32 mouse cellular contexts compared by ENCODE assay signal in the genomic region with DNA sequence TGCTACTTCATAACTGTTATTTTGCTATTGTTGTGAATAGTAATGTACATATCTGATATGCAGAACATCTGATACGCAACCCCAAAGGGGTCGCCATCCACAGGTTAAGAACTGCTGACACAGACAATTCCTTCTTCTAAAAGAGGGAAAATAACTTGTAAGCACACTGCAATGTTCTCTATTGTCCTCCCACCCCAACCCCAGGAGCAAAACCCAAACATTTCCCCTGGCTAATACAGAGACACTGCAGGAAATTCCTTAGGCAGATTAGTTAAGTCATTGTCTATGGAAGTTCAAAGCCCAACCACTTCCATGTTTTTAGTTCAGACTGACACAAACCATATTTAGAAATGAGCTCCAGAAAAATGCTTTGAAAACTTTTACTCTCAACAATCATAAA. TPM values are rescaled to one million over a fixed set of nuclear protein-coding genes. Genes with fewer than 3 reads are reported as not detected.
DNase-seq lines count a peak whose midpoint lies in the region; ATAC-seq and TF ChIP-seq lines count a peak whose summit lies in the region.
"Had no signal": no experiment of that assay in that cellular context is flagged by ENCODE, and none has a peak within 500 bp of the region (broad histone marks: within the 10 kb centered on the region; RNA-seq: fewer than 3 reads in every experiment).

No protein-coding gene starts in this region.

- H3K27ac ChIP-seq in heart, embryonic 13.5 days (replicated peaks) = peak overlapping the region; percentile 65; the same call in 1 of the 2 replicates
- H3K27ac ChIP-seq in kidney, embryonic 16.5 days (ENCODE audit: low read length) = peak overlapping the region; percentile 16; the same call in 1 of the 2 replicates
- H3K27ac ChIP-seq in kidney, embryonic 14.5 days (ENCODE audit: low read depth, low read length) = no peak overlapping the region
- H3K27ac ChIP-seq in lung, postnatal 0 days (ENCODE audit: low read length) = 0 out of 2 replicates have a peak overlapping the region, but pooled peaks have one; percentile 62
- H3K27ac ChIP-seq: embryonic facial prominence, embryonic 13.5 days; forebrain, embryonic 12.5 days; limb, embryonic 12.5 days; neural tube, embryonic 12.5 days had no signal

- WGBS in heart, embryonic 13.5 days = 82% methylated on average over 2 of the region's 2 CpGs
- WGBS in kidney, embryonic 16.5 days = 87% methylated on average over 2 of the region's 2 CpGs
- 86% methylated on average over 2 of the region's 2 CpGs for WGBS in kidney, embryonic 14.5 days
- WGBS in lung, postnatal 0 days = 73% methylated on average over 2 of the region's 2 CpGs

- peaks cover 26% of the 10 kb centered on the region for H3K36me3 ChIP-seq in heart, embryonic 13.5 days
- H3K36me3 ChIP-seq in kidney, embryonic 16.5 days (ENCODE audit: insufficient read depth, low read length) = peaks cover 5% of the 10 kb centered on the region; the same call in 1 of the 2 replicates
- peaks cover 7% of the 10 kb centered on the region; the same call in 1 of the 2 replicates for H3K36me3 ChIP-seq in kidney, embryonic 14.5 days (ENCODE audit: control insufficient read depth, insufficient read depth, low read length)
- no peaks in the 10 kb centered on the region for H3K36me3 ChIP-seq in lung, postnatal 0 days (ENCODE audit: insufficient read depth, low read length)
- H3K36me3 ChIP-seq: forebrain, embryonic 12.5 days; neural tube, embryonic 12.5 days had no signal

- H3K4me1 ChIP-seq in heart, embryonic 13.5 days = peaks cover 49% of the 10 kb centered on the region
- peaks cover 10% of the 10 kb centered on the region; the same call in 1 of the 2 replicates for H3K4me1 ChIP-seq in kidney, embryonic 16.5 days (ENCODE audit: insufficient read depth, low read length)
- H3K4me1 ChIP-seq in kidney, embryonic 14.5 days (ENCODE audit: control insufficient read depth, insufficient read depth, low read length) = 0 out of 2 replicates have a peak, but pooled peaks cover 10% of the 10 kb centered on the region
- H3K4me1 ChIP-seq in lung, postnatal 0 days (ENCODE audit: insufficient read depth, low read depth, low read length) = peaks cover 19% of the 10 kb centered on the region; the same call in 1 of the 2 replicates
- H3K4me1 ChIP-seq: forebrain, embryonic 12.5 days; hindbrain, embryonic 13.5 days; limb, embryonic 12.5 days; neural tube, embryonic 12.5 days had no signal

- no peak for ATAC-seq in heart, embryonic 13.5 days (ENCODE audit: extremely low read depth, insufficient number of reproducible peaks, low FRiP score, low TSS enrichment)
- ATAC-seq in kidney, embryonic 16.5 days (ENCODE audit: low FRiP score, low TSS enrichment) = no peak
- ATAC-seq in kidney, embryonic 14.5 days (ENCODE audit: low FRiP score, low TSS enrichment) = no peak
- ATAC-seq in lung, postnatal 0 days = no peak
- ATAC-seq: CD4-positive, CD25-positive, alpha-beta regulatory T cell, adult 4 months; forebrain, postnatal 0 days; intestine, postnatal 0 days; midbrain, embryonic 16.5 days had no signal

- DNase-seq in heart, adult 11 months = no peak
- no peak for DNase-seq in lung, postnatal 0 days (ENCODE audit: low spot score)
- no peak for DNase-seq in lung, postnatal 14 days
- no peak for DNase-seq in neural tube, embryonic 10.5 days (ENCODE audit: extremely low spot score, low spot score)
- DNase-seq: adrenal gland, postnatal 10 days; cerebellum, adult 8-10 months; cerebellum, postnatal 25 days; forebrain, postnatal 0 days; gastrocnemius, postnatal 10 days; heart, postnatal 4 days; kidney, adult 9 months; lung, postnatal 36 days; right cerebral cortex, adult 18-20 months; spleen, adult 18-20 months; thymus, postnatal 14 days had no signal

- no peaks in the 10 kb centered on the region for H3K27me3 ChIP-seq in heart, embryonic 13.5 days (replicated peaks)
- no peaks in the 10 kb centered on the region for H3K27me3 ChIP-seq in kidney, embryonic 16.5 days (ENCODE audit: insufficient read depth, low read length)
- H3K27me3 ChIP-seq in kidney, embryonic 14.5 days (ENCODE audit: control insufficient read depth, insufficient read depth, low read length) = no peaks in the 10 kb centered on the region
- no peaks in the 10 kb centered on the region for H3K27me3 ChIP-seq in lung, postnatal 0 days (replicated peaks; ENCODE audit: insufficient read depth, low read length)
- H3K27me3 ChIP-seq: embryonic facial prominence, embryonic 13.5 days; forebrain, embryonic 12.5 days; hindbrain, embryonic 13.5 days; limb, embryonic 12.5 days; neural tube, embryonic 12.5 days had no signal

- no peaks in the 10 kb centered on the region for H3K9me3 ChIP-seq in heart, embryonic 13.5 days
- H3K9me3 ChIP-seq in kidney, embryonic 16.5 days (ENCODE audit: low read length) = no peaks in the 10 kb centered on the region
- H3K9me3 ChIP-seq in kidney, embryonic 14.5 days (ENCODE audit: control insufficient read depth, low read length) = no peaks in the 10 kb centered on the region
- H3K9me3 ChIP-seq in lung, postnatal 0 days (ENCODE audit: low read length) = no peaks in the 10 kb centered on the region
- H3K9me3 ChIP-seq: embryonic facial prominence, embryonic 13.5 days; forebrain, embryonic 12.5 days; hindbrain, embryonic 13.5 days; neural tube, embryonic 12.5 days had no signal

- no peak overlapping the region for H3K4me3 ChIP-seq in heart, embryonic 13.5 days
- H3K4me3 ChIP-seq in kidney, embryonic 16.5 days (ENCODE audit: low read length) = no peak overlapping the region
- no peak overlapping the region for H3K4me3 ChIP-seq in kidney, embryonic 14.5 days (ENCODE audit: low read length)
- H3K4me3 ChIP-seq in lung, postnatal 0 days (ENCODE audit: low read depth, low read length) = no peak overlapping the region
- H3K4me3 ChIP-seq: embryonic facial prominence, embryonic 13.5 days; forebrain, embryonic 12.5 days; hindbrain, embryonic 13.5 days; left cerebral cortex, adult 2 months; limb, embryonic 12.5 days; neural tube, embryonic 12.5 days had no signal

- no peak for TF ChIP-seq CTCF in lung, postnatal 0 days (IDR thresholded peaks at IDR 0.05)

- H3K4me2 ChIP-seq in heart, embryonic 13.5 days = no peak overlapping the region
- H3K4me2 ChIP-seq in kidney, embryonic 16.5 days (replicated peaks; ENCODE audit: low read depth, low read length) = no peak overlapping the region
- H3K4me2 ChIP-seq in kidney, embryonic 14.5 days (replicated peaks; ENCODE audit: low read depth, low read length) = no peak overlapping the region
- no peak overlapping the region for H3K4me2 ChIP-seq in lung, postnatal 0 days (replicated peaks; ENCODE audit: low read depth, low read length)
- H3K4me2 ChIP-seq: embryonic facial prominence, embryonic 13.5 days; forebrain, embryonic 12.5 days; heart, embryonic 11.5 days; hindbrain, embryonic 13.5 days; limb, embryonic 12.5 days; liver, embryonic 11.5 days; midbrain, embryonic 11.5 days; neural tube, embryonic 12.5 days had no signal

- H3K9ac ChIP-seq in heart, embryonic 13.5 days = no peak overlapping the region
- H3K9ac ChIP-seq in kidney, embryonic 16.5 days (replicated peaks; ENCODE audit: low read length) = no peak overlapping the region
- H3K9ac ChIP-seq in kidney, embryonic 14.5 days (ENCODE audit: low read depth, low read length) = no peak overlapping the region
- H3K9ac ChIP-seq in lung, postnatal 0 days (replicated peaks; ENCODE audit: low read depth) = no peak overlapping the region
- H3K9ac ChIP-seq: embryonic facial prominence, embryonic 13.5 days; forebrain, embryonic 12.5 days; forebrain, postnatal 0 days; hindbrain, embryonic 13.5 days; limb, embryonic 12.5 days; neural tube, embryonic 12.5 days had no signal

- TF ChIP-seq EP300 in lung, postnatal 0 days (IDR thresholded peaks at IDR 0.05) = 0 out of 2 replicates have a peak, but pooled peaks have one; percentile 36

RNA-seq across cellular contexts. Expression of a gene that starts 14.5 kb away (rescaled TPM):
- 28.4 and 28.7 TPM in 2 replicates for polyA plus RNA-seq in heart, embryonic 13.5 days (2015; fragmentation: Nextera tagmentation; extraction: Ambion mirVana)
- 32.3 and 44.1 TPM in 2 replicates for polyA plus RNA-seq in kidney, embryonic 16.5 days (2015; fragmentation: Nextera tagmentation; extraction: Ambion mirVana)
- 45.5 and 45.7 TPM in 2 replicates for polyA plus RNA-seq in kidney, embryonic 14.5 days (2014; fragmentation: Nextera tagmentation; extraction: Ambion mirVana)
- polyA plus RNA-seq in lung, postnatal 0 days (2015; fragmentation: Nextera tagmentation; extraction: Ambion mirVana) = 54.6 and 57.3 TPM in 2 replicates

RNA-seq across cellular contexts. Expression of a gene that starts 48.0 kb away (rescaled TPM):
- 0.37 TPM in 1 of 2 replicates, not detected in the other for polyA plus RNA-seq in heart, embryonic 13.5 days (2015; fragmentation: Nextera tagmentation; extraction: Ambion mirVana)
- polyA plus RNA-seq in kidney, embryonic 16.5 days (2015; fragmentation: Nextera tagmentation; extraction: Ambion mirVana) = 0.45 and 0.51 TPM in 2 replicates
- polyA plus RNA-seq in kidney, embryonic 14.5 days (2014; fragmentation: Nextera tagmentation; extraction: Ambion mirVana) = 0.69 TPM in 1 of 2 replicates, not detected in the other
- not detected in 2 replicates for polyA plus RNA-seq in lung, postnatal 0 days (2015; fragmentation: Nextera tagmentation; extraction: Ambion mirVana)
- polyA plus RNA-seq: embryonic facial prominence, embryonic 13.5 days; forebrain, embryonic 12.5 days; forebrain, postnatal 0 days; hindbrain, embryonic 13.5 days; intestine, postnatal 0 days; liver, embryonic 11.5 days; midbrain, embryonic 11.5 days; midbrain, embryonic 16.5 days; neural tube, embryonic 12.5 days; stomach, embryonic 16.5 days; urinary bladder, adult 2 months had no signal
